Mouse (Mus musculus): Measurements from ENCODE around the gene Trim59. TPM values are rescaled to one million over a fixed set of nuclear protein-coding genes. Genes with fewer than 3 reads are reported as not detected.
A peak's percentile ranks its signal among the peaks of the same experiment; 100 is the strongest.

The Trim59 gene
- polyA plus RNA-seq, 1 experiment from 2014 or later = 89.9 TPM

DNA sequence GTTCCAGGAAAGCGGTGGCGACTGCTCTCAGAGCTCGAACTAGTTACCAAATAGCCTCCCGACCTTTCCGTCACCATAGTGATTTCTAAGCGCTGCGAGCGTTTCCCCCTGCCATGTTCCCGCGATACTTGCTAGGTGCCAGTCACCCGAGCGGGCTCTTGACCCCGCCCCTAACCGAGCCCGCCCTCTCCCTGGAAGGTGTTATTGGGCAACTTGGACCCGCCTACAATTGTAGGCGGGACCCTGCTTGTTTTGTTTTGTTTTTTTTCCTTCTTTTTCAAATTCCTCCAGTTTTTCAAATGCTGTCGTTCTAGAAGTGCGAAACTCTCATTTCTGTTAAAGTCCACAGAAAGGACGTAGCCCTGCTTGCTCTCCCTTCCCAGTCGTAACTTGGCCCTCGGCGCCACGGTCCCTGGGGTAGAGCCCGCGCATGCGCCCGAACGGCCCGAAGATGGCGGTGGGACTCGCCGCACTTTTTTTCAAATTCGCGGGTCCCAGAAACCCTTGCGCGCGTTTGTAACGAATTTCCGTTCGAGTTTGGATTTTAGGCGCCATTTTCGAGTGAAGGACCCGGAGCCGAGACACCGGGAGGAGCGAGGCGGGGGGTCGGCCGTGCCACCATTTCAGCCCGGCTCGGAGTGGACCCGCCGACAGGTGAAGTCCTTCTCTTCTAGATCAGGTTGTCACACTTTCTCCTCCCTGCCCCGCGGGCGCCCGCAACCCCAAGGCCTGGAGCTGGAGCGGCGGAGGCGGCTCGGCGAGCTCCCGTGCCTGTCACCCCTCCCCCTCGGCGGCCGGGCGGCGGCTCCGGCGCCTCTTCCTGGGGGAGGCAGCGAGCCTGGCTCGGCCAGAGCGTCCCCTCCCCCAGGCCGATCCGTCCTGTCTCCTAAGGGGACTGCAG is 39.9 kb downstream of the Trim59 start, which contains the start of the genes Ift80 and Smc4:
TSS of gene Ift80 (minus strand) at position 134 of the 901 bp plus-strand sequence.
TSS of gene Smc4 (plus strand) at position 302 of the 901 bp plus-strand sequence.
- H3K36me3 ChIP-seq = no peaks in the 10 kb centered on the region
- H3K4me1 ChIP-seq = peaks cover 4% of the 10 kb centered on the region; the same call in 1 of the 2 replicates
- no peaks in the 10 kb centered on the region for H3K27me3 ChIP-seq (replicated peaks)
- H3K27ac ChIP-seq = peak within 1 kb of the TSS; percentile 94
- H3K9me3 ChIP-seq = no peaks in the 10 kb centered on the region
- H3K4me3 ChIP-seq (replicated peaks) = peak within 1 kb of the TSS; percentile 97
- WGBS = under 1% methylated on average over 76 of the region's 76 CpGs
- H3K4me2 ChIP-seq = peak within 1 kb of the TSS; percentile 73
- peak within 1 kb of the TSS; percentile 86 for H3K9ac ChIP-seq
- peak; percentile 96 for ATAC-seq (ENCODE audit: insufficient read depth, low FRiP score, low read depth)

- Histone ChIP-seq H3K36me3 (no peaks in the 10 kb centered on the region), H3K27ac (no peak overlapping the region), H3K9ac (peak overlapping the region; percentile 27; the same call in 1 of the 2 replicates), H3K4me3 (replicated peaks) (peak overlapping the region; percentile 97), H3K4me1 (peaks cover 4% of the 10 kb centered on the region; the same call in 1 of the 2 replicates), H3K4me2 (peak overlapping the region; percentile 57), H3K27me3 (replicated peaks) (no peaks in the 10 kb centered on the region), H3K9me3 (no peaks in the 10 kb centered on the region)
- ATAC-seq (ENCODE audit: insufficient read depth, low FRiP score, low read depth) = peak; percentile 0; the same call in 1 of the 2 replicates
- WGBS = 1% methylated on average over 7 of the region's 7 CpGs
These were observed 40.5 kb downstream of the Trim59 start for GRCm38 (mm10) chr3:69004055-69004436.

DNA sequence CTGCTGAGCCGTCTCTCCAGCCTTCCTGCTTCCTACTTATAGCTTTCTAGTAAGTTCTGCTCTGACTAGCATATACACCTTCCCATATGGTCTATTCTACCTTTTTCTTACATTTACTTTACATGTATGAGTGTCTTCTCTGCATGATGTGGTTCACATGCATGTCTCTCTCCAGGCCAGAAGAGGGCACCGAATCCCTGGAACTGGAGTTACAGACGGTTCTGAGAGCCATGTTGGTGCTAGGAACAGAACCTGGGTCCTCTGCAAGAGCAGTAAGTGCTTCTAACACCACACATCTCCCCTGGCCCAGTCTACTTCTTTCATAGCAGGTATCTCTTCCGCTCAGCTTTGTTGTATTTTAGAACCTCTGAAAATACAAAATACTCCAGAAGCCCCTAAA is 41.8 kb downstream of the Trim59 start:
- 88% methylated on average over 4 of the region's 4 CpGs for WGBS
- no peak overlapping the region for H3K4me2 ChIP-seq
- H3K27ac ChIP-seq = no peak overlapping the region
- H3K9me3 ChIP-seq = no peaks in the 10 kb centered on the region
- H3K9ac ChIP-seq = no peak overlapping the region
- no peak for ATAC-seq (ENCODE audit: insufficient read depth, low FRiP score, low read depth)
- no peaks in the 10 kb centered on the region for H3K36me3 ChIP-seq
- no peak overlapping the region for H3K4me3 ChIP-seq (replicated peaks)
- peaks cover 4% of the 10 kb centered on the region; the same call in 1 of the 2 replicates for H3K4me1 ChIP-seq
- no peaks in the 10 kb centered on the region for H3K27me3 ChIP-seq (replicated peaks)

DNA sequence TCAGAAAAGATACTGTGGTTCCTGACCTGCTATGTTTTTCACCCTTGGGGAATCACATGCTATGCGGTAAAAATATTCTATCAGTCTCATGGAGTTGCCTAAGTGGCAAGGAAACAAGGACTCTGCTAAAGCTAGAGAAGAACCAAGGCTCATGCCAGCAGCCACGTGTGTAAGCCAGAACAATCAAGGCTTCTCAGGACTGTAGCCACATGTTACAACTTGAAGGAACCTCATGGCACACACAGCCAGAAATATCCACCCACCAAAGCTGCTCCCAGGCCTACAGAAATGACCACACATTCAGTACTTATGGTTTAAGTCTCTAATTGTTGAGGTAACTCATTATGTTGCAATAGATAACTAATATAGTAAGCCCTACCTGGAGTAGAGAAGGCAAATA is 58.0 kb downstream of the Trim59 start:
- ATAC-seq (ENCODE audit: insufficient read depth, low FRiP score, low read depth) = no peak
- WGBS = 89% methylated on average over 2 of the region's 2 CpGs
- Histone ChIP-seq H3K9ac (no peak overlapping the region), H3K27me3 (replicated peaks) (no peaks in the 10 kb centered on the region), H3K9me3 (no peaks in the 10 kb centered on the region), H3K4me1 (no peaks in the 10 kb centered on the region), H3K4me2 (no peak overlapping the region), H3K36me3 (no peaks in the 10 kb centered on the region), H3K27ac (no peak overlapping the region), H3K4me3 (replicated peaks) (no peak overlapping the region)

MicroRNAs within 50 kb of the gene (microRNA counts, 519-probe panel; counts per million panel counts)
- microRNA mmu-miR-15b = 3,957 counts per million, percentile 95 among the panel's probes with 10 or more counts

Small RNAs within 50 kb of the gene (microRNA-seq; reads per million reads assigned to microRNA genes)
- gene Mir15b = 775 reads per million, percentile 73 among the genes with 10 or more reads in this experiment
- 374 reads per million, percentile 65 among the genes with 10 or more reads in this experiment for gene Mir16-2

Other genes with a start within 250 kb of the Trim59 start
- gene 1110032F04Rik, start 175.2 kb downstream of the Trim59 start, polyA plus RNA-seq (2015; fragmentation: Nextera tagmentation; extraction: Ambion mirVana) = 0.42 and 0.57 TPM in 2 replicates
- gene Ift80, start 40.2 kb downstream of the Trim59 start, polyA plus RNA-seq (2015; fragmentation: Nextera tagmentation; extraction: Ambion mirVana) = 11.1 and 12.1 TPM in 2 replicates
- 158 and 168 TPM in 2 replicates for gene Smc4, start 40.0 kb downstream of the Trim59 start, polyA plus RNA-seq (2015; fragmentation: Nextera tagmentation; extraction: Ambion mirVana)
- 29.7 and 31.1 TPM in 2 replicates for gene Kpna4, start 82.4 kb upstream of the Trim59 start, polyA plus RNA-seq (2015; fragmentation: Nextera tagmentation; extraction: Ambion mirVana)
- 9.6 and 11.4 TPM in 2 replicates for gene Arl14, start 177.7 kb upstream of the Trim59 start, polyA plus RNA-seq (2015; fragmentation: Nextera tagmentation; extraction: Ambion mirVana)